Mouse (Mus musculus): ENCODE measurements around the gene Ndufs1. TPM values are rescaled to one million over a fixed set of nuclear protein-coding genes. Genes with fewer than 3 reads are reported as not detected.
A peak's percentile ranks its signal among the peaks of the same experiment; 100 is the strongest.

Ndufs1 gene
- total RNA-seq, 2 experiments from 2014 or later, result 150 to 164 TPM

DNA sequence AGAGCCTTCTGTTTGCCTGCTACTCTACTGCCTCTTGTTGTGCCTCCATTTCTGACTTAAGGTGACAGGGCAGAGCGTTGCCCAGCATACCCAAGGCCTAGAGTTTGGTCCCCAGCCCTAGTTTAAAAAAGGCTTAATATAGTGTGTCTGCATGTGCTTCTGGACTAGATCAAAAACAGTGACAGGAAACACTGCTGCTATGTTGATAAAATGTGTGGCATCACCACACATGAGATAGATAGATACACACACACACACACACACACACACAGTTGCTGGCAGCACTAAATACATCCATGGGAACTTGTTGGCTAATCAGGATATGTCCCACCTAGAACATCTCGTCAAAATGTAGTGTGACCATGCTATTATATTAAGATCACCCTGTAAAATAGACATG lies 56.3 kb downstream of the Ndufs1 start:
- no peak for DNase-seq (ENCODE audit: low spot score in 2 of 2)

- DNase-seq (ENCODE audit: low spot score in 2 of 2), result no peak
These were observed 57.0 kb downstream of the Ndufs1 start for GRCm38 (mm10) chr1:63119675-63120074.

GRCm38 (mm10) chr1:63115540-63115939 lies 61.1 kb downstream of the Ndufs1 start:
- DNase-seq (ENCODE audit: low spot score in 2 of 2), result no peak

- no peak for DNase-seq (ENCODE audit: low spot score in 2 of 2)
These were observed 61.5 kb downstream of the Ndufs1 start for GRCm38 (mm10) chr1:63115096-63115495.

DNA sequence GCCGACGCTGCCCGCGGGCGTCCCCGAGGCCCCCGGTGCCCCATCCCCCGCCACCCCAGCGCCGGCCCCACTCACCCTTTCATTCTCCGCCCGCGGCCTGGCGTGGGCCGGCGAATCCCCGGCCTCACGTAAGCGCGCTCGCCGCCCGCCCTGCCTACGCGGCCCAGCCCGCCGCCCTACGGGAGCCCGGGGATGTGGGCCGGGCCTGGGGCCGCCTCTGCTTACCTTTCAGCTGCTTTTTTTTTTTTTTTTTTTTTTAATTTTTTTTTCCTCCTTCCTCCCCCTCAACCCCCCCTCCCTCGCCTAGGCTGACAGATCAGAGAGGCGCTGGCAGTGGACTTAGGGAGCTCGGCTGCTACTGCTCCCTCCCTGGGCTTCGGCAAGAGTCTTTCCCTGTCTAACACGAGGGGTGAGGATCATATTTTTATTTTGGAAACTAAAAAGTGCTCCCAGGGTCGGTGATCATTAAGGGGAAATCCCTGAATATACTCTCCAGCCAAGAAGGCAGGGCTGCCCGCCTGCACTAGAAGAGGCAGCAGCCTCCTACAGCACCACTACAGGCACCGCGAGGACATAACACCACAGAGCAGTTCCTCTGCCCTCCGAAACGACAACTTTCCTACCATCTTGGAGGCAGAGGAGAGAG lies 62.4 kb downstream of the Ndufs1 start, which contains the start of gene Ino80d:
Gene Ino80d, minus strand, starts transcription at position 532 of the 646 bp plus-strand sequence.
- peak; percentile 81 to 84 for DNase-seq (ENCODE audit: low spot score in 2 of 2)

GRCm38 (mm10) chr1:63113274-63114135 lies 63.1 kb downstream of the Ndufs1 start:
- DNase-seq (ENCODE audit: low spot score in 2 of 2), result peak; percentile 23 to 56

DNA sequence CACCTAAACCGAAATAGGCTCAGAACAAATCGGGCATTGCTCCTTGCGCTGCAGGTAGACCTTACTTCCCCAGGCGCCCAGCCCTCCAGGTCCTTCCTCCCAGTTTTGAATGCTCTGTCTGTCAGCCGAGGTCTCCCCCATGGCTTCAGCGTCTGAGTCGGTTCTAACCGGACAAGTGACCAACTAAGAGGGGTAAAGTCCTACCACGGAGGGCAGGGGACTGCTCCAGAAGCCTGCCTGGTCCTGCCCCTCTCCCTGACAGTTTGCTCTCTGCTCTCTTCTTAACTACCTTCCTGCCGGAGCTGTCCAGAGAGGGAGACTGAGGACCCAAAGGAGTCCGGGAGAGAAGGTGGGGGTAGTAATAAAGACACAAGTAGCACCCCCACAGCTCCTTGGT lies 63.8 kb downstream of the Ndufs1 start:
- DNase-seq (ENCODE audit: low spot score in 2 of 2), result peak in 1 of 2 experiments; percentile 31

- no peak for DNase-seq (ENCODE audit: low spot score in 2 of 2)
These were observed 64.3 kb downstream of the Ndufs1 start for GRCm38 (mm10) chr1:63112151-63112864.

DNA sequence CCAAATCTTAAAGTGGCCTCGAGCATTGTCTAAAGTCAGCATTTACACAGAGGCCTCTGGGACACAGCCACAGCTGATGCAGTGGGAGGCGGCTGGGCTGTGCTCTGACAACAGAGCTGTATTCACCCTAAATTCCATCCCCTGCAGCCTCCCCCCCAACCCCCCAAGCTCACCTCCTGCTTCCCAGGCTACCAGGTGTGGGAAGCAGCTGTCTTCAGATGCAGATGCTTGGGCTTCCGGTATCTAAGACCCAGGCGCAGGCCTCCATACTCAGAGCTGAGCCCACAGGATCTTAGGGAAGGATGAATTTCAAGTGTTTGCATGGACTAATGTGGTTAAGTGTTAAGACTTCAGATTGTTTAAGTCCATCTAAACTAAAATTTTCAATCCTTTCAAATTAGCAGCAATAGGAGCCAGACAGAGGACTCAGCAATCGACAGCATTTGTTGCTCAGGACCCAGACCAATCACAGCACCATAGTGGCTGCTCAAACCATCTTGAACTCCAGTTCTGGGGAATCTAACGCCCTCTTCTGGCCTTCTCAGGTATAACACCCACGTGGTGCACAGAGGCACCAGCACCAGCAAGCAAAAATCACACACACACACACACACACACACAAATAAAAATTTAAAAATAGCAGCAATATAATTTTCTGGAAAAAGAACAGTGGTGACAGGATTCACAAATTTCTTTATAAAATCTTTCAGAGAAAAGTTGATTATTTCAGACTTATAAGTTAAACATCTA lies 65.9 kb downstream of the Ndufs1 start:
- no peak for DNase-seq (ENCODE audit: low spot score in 2 of 2)

DNA sequence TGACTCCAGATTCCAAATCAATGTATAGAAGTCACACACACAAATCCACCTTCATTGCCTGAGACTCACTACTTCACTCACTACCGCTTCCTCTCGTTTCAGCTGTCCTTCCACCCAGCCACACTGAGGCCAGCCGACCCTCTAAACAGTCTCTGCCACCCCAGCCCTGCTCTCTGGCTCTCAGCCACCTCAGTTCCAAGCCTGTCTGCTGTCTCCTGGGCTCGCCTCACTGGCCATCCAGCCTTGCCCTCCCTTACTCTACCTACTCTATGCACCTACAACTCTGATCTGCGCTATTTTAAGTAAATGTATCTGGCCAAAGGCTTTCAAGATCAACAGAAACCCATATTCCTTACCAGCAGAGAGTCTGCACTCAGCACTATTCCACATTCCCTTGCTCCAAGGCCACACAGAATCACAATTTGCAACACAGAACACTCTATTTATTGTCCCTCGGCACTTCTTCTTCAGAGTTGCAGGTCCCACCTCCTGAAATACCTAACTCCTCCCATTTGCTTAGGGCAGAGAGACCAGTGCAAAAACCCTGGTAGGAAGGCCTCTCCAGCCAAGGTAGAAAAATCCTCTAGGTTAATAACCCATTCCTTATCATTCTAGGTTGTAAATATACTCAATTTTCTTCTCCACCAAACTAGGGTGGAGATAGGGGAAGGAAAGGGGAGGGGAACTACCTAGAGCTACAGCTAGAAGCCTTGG lies 68.9 kb downstream of the Ndufs1 start:
- DNase-seq (ENCODE audit: low spot score in 2 of 2), result no peak

- no peak for DNase-seq (ENCODE audit: low spot score in 2 of 2)
These were observed 73.7 kb downstream of the Ndufs1 start for GRCm38 (mm10) chr1:63102758-63103451.

DNA sequence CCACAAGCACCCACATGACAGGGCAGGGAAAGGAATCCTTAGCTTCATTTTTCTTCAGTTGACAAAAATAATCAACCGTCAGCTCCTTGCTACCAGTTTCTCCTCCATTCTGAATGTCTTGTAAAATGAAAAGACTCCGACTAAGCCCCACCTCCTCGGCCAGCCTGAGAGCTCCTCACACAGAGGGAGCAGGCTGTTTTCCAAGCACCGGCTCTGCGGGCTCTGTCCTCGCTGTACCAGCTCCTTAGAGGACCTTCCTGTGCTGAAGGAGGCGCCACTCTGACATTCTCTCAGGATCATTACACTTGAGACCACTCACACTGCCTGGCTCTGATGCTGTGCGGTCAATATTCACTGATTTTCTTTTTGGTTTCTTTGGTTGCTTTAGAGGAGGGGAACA lies 76.4 kb downstream of the Ndufs1 start:
- DNase-seq (ENCODE audit: low spot score in 2 of 2), result no peak

GRCm38 (mm10) chr1:63098831-63099230 lies 77.8 kb downstream of the Ndufs1 start:
- DNase-seq (ENCODE audit: low spot score in 2 of 2), result no peak

DNA sequence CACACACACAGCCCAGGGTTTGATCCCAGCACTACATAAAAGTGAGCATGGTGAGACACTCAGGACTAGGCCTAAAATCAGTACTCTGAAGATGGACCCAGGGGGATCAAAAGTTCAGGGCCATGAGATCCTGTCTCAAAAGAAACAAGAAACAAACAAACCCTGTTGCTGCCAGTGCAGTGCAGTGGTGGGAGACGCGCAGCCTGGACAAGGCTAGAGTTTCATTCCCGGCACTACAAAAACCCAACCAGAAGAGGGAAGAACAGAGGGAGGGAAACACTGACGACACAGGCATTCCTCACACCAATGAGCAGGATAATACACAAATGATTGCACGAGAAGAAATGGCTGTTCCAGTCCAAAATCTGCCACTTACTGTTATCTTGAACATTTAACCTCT lies 80.6 kb downstream of the Ndufs1 start:
- DNase-seq (ENCODE audit: low spot score in 2 of 2), result no peak

Small RNAs within 50 kb of the gene (microRNA-seq; reads per million reads assigned to microRNA genes)
- gene Gm24557 (0 reads per million in 2 experiments), gene Gm27512 (0 reads per million in 2 experiments)

Other genes starting within 250 kb of the Ndufs1 start
- 10 to 100 TPM; 27.2 to 28.9 TPM for gene Ino80d, start 62.2 kb downstream of the Ndufs1 start, total RNA-seq (2021)
- 100 to 1,000 TPM; 390 to 404 TPM for gene Eef1b2, start within 50 bp of the Ndufs1 start, total RNA-seq (2021)
- under 1 TPM; 0.19 to 0.28 TPM for gene Gpr1, start 37.7 kb upstream of the Ndufs1 start, total RNA-seq (2021)
- gene Zdbf2, start 96.4 kb upstream of the Ndufs1 start, total RNA-seq (2021), result 10 to 100 TPM; 20.9 to 21.3 TPM

All from layer of hippocampus, postnatal 14 days (tissue).